Mouse (Mus musculus) common myeloid progenitor, adult 5-6 weeks (primary cell): ENCODE results near the gene Zfp111. TPM values are rescaled to one million over a fixed set of nuclear protein-coding genes. Genes with fewer than 3 reads are reported as not detected.

Experiments
- ATAC-seq: replicated peaks from 2 replicates; pipeline ENCODE4 v1.8.0; 2016; ENCODE audit warnings: low read depth, mild to moderate bottlenecking, moderate TSS enrichment, inconsistent platforms; ENCODE audit not compliant: poor library complexity, severe bottlenecking
- total RNA-seq: library from RNA; stranded (forward); fragments of 200-1000, 187-1606 nt; gene quantifications from 2 replicates; pipeline ENCODE4 v1.2.3, GENCODE M21; 2017

The Zfp111 gene
- total RNA-seq = 12.0 and 26.3 TPM in 2 replicates

DNA sequence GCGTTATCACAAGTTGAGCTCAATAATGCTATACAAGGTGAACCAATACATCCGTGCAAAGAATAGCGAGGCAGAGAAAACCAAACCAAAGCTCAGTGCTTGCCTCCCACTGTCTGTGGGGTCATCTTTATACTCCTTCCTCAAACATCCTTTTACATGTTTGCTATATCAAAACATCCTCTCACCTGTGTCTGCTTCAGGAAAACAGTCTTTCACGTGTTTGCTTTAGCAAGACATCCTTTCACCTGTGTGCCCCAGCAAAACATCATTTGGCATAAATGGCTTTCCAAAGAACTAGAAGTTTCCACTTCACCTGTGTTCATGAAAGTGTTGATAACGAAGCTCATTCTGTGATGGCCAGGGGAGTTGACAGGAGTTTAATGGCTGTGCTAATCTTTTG lies at the start of gene Zfp111:
Gene Zfp111, minus strand, starts transcription at position 101 of the 400 bp plus-strand sequence.
- no peak for ATAC-seq

DNA sequence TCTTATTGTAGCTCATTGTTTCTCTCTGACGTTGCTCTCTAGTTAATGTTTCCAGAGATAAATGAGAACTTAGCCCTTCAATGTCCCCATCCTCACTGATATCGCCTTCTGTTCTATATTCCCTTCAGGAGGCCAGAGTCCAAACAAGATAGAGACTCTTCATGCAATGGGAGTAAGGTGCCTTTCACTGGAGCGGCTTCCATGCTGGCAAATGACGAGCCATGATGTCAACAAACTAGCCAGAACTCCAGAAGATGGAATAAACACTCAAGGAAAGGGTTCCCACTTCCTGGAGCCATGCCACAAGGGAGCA lies 48.7 kb upstream of the Zfp111 start:
- ATAC-seq = no peak

DNA sequence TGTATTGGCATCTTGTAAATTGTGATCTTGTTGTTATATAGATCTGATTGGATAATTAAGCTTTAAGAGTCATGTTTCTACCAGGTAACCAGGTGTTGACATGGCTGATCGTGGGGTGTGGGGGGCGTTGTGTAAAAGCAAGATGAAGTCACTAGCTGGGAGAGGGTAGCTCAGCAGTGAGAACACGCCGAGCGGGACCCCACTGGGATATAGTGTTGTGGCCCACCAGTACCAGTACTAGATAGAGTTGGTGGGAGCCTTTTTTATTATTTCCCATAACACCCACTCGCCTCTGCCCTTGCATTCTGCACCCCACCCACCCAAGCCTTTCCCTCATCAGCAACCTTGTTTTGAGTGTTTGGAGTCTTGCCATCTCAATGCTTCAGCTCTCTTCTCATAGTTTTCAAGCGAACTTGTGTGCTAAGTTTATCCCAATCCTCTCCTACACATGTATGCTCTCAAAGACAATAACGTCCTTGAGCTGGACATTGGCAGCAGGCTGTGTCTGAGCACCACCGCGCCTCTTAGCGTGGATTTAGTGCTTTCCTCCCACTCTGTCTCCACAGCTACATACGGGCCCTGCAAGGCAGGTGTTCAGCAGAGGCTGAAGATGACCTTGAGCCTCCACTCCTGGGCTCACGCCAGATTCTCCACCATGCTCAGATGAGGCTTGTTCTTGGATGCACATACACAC lies 48.2 kb upstream of the Zfp111 start:
- ATAC-seq = no peak

DNA sequence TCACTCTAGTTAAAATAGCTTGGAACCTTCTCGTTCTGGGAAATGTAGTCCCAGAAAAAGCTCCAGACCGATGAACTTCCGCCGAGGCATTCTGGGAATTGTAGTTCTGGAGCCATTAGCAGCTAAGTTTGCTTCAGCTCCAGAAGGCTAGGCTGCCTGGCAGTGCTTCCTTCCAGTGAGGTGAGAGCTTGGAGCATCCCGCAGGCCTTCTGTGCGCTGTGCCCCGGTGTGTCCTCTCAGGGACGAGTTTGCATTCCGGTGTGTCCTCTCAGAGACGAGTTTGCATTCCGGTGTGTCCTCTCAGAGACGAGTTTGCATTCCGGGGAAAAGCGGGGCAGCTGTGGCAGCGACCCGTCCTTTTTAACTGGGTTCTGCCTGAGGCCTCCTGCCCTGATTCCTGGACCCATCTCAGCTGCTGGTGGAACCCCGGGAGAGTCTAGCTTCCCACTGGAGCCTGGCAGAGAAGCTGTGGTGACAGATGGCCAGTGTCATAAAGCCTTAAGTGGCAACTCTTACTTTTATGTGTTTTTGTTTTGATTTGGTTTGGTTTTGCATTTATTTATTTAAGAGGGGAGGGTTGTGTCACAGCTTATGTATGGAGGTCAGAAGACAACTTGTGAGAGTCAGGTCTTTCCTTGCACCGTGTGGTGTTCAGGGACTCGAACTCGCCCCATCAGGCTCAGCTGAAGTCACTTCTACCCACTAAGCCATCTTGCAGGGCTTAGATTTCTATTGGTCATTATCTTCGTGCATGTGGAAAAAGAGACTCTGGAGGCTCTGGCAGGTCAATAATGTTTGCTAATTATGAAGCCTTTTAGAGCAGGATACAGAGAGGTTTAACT lies 43.6 kb upstream of the Zfp111 start, which contains the start of gene Zfp108:
Gene Zfp108, plus strand, starts transcription at position 162 of the 842 bp plus-strand sequence.
- ATAC-seq = peak; percentile 98

DNA sequence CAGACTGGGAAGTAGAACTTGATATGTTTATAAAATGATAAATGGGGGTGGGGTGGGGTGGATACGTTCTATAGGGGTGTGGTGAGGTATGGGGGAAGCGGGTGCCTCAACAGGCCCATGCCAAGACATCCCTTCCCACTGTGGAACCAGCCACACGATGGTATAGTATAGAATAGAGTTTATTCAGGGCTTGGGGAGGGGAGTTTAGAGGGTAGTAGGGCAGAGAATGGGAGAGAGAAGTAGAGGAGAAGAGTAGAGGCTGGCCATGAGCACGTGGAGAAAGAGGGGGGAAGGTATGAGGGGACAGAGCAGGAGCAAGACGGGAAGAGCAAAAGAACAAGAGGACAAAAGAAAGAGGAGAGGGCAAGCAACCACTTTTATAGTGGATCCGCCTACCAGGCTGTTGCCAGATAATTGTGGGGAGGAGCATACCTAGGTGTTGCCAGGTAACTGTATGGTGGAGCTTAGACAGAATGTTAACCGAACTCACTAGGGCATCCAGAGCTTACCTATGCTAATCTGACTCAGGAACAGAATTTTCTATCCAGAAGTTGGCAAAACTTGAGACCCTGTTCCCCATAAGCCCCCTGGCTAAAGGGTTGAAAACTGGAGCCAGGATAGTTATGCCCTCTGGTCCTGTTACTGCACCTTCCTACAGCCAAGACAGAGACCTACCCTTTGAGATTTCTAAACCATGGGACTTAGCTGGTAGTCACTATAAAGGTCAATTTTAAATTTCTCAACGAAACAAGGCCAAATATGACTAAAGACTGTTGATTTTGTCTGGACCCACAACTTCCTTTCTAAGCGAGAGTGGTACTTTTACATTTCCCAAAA lies 42.8 kb upstream of the Zfp111 start:
- peak; percentile 27 for ATAC-seq

DNA sequence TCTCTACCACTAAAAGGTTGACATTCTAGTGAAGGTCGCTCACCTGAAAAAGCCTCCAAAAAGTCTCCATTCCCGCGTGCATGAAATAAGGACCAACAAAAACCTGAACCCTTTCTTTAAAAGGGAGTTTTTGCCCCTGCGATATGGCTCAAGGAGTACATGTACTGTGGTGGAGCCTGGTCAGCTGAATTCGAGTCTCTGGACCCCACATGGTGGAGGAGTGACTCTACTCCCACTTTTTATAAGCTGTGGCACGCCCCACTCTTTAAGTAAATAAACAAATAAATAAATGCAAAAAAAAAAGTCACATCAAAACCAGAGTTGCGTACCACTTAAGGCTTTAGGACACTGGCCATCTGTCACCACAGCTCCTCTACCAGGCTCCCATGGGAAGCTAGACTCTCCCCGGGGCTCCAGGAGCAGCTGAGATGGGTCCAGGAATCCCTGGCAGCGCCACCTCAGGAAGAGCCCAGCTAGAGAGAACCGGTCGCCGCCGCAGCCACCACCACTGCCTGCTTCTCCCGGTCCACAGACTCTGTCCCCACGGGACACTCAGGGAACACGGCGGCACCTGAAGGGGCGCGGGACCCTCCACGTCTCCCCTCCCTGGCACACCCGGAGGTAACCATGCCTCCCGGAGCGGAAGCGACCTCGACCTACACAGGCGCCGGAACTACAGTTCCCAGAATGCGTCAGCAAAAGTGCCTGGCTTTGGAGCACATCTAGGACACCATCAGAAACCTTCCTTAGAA lies 26.0 kb upstream of the Zfp111 start, which contains the start of gene Zfp109:
Gene Zfp109, minus strand, starts transcription at position 521 of the 752 bp plus-strand sequence.
- ATAC-seq = peak; percentile 98

DNA sequence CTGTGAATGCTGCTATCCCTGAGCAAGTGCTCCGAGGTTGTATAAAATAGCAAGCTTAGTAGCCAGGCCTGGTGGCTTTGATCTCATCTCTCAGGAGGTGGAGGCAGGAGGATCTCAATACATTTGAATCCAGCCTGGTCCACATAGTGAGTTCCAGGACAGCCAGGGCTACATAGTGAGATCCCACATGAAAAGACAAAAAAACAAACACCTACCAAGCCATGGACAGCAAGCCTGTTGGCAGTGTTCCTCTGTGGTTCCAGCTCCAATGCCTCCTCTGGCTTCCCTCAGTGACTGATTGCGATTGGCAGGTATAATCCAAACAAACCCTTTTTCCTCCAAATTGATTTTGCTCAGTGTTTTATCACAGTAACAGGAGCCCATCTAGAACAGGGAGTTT lies 947 bp downstream of the Zfp111 start:
- no peak for ATAC-seq

DNA sequence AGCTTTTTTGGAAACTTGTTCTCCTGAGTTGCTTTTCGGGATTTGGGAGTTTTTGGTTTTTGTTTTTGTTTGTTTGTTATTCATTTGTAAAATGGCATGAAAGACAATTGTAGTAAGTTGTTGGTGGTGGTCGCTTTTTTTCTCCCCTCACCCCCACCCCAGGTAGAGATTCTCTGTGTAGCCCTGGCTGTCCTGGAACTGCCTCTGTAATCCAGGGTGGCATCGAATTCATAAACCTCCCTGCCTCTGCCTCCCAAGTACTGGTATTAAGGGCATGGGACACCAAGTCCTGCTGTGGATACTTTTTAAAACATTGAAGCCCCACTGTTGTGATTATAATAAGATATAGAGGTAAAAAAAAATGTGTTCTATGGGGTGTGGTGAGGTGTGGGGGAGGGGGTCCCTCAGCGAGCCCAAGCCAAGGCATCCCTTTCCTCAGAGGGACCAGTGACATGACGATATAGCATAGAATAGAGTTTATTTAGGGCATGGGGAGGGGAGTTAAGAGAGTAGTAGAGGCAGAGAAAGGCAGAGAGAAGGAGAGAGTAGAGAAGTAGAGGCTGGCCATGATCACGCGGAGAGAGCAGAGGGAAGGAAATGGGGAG lies 2.9 kb downstream of the Zfp111 start:
- no peak for ATAC-seq

DNA sequence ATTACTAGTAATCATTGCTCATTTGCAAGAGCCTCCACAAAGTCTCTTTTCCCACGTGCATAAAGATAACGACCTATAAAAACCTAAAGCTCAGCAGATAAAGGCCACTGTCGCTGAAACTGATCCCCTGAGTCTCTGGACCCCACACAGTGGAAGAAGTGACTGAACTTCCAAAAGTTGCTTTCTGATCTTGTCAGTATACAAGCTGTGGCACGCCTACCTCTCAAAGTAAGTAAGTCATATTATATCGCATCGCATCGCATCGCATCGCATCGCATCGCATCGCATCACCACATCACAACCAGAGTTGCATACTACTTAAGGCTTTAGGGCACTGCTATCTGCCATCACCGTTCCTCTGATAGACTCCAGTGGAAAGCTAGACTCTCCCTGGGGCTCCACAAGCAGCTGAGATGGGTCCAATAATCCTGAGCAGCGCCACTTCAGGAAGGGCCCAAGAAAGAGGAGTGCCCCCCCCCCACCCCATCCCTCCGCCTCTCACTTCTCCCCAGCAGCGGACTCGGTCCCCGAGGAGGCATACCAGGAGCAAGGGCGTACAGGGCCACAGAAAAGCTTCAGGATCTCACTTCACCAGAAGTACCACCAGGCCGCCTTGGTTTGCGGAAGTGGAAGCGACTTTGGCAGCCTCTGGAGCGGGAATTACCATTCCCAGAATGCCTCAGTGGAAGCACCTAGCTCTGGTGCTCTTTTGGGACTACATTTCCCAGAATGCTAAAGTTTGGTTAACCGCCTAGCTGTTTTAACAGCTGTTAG lies 3.6 kb downstream of the Zfp111 start:
- ATAC-seq = peak; percentile 99

DNA sequence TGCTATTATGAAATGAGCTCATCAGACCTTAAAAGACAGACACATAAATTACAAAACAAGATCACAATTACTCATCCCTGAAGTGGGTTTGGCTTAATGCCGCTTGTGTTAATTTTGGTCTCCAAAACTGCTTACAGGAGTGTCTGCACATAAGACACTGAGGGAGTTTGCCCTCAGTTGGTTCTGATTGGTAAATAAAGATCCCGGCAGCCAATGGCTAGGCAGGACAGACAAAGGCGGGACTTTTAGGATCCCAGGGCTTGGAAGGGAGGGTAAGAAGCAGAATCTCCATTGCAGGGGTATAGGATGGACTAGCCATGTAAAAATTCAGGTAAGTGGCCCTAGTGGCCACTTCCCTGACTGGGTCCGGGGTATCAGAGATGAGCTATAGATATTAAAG lies 14.3 kb downstream of the Zfp111 start:
- no peak for ATAC-seq

DNA sequence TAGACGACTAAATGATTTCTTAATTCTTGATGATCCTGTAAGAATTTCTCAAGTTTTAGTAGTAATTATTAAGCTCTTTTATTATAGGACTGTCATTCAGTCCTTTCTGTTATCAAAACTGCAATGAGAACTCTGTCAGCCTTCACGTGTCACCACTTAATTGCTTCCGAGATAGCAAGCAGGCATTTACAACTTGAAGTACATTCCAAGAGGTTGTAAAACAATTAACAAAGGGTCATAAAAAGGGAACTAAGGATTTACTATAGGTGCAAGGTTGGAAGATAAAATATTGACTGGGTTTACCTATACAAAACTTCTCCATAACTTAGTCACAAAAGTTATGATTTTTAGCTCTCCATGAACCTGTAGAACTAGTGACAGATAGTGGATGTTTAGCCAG lies 18.1 kb downstream of the Zfp111 start:
- no peak for ATAC-seq

DNA sequence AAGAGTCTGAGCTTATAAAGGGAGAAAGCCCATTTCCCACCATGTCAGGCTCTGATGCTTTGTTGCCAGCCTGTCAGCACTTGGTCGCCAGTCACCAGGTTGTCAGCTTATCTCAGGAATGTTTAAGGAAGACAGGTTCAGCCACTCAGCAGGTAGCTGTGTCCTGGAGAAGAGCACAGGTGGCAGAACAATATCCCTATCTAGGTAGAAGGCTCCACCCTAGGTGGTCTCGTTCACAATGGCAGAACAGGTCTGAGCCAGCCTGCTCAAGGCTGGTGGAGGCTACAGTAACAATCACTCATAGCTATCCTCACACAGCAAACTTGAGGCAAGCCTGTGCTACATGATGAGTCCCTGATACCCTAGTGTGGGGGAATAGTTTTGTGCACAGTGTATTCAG lies 19.9 kb downstream of the Zfp111 start:
- ATAC-seq = no peak

DNA sequence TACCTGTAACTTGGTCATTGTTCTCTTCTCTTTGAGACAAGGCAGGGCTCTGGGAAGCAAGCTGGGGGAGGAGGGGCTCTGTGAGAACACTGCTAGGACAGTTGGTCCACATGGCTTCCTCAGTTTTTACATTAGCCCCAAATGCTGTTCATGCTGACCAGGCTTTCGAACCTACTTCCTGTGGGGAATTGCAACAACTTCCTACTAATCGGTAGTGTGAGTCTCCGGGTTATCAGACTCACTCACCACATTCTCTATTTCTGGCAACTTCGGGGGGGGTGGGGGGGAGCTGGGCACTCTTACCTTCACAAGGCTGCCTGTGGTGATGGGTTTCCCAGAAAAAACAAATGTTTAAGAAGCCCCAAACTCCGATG lies 21.7 kb downstream of the Zfp111 start:
- peak; percentile 75 for ATAC-seq

DNA sequence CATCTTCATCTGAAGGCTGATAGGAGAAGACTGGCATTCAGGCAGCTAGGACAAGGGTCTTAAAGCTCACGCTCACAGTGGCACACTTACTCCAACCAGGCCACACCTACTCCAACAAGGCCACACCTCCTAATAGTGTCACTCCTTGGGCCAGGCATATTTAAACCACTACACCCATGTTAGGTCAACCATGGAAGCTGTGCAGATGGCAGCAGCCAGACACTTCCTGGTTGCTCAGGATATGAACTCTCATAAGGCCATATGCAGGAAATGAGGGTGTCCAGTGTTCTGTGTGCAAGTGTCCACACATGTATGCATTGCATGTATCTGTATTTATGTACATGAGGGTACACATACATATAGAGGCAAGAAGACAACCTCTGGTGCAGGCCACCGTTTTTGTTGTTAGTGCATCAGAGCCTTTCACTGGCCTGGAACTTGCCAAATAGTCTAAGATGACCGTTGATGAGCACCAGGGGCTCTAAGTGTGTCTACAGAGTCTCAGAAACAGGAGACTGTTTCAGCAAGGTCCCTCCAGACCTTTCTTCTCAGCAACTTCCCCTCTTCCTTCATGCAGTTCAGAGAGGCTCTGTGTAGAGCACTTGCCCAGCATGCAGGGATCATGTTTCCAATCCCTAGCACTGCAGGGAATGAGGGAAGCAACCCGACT lies 22.2 kb downstream of the Zfp111 start:
- peak; percentile 42; the same call in 1 of the 2 replicates for ATAC-seq

DNA sequence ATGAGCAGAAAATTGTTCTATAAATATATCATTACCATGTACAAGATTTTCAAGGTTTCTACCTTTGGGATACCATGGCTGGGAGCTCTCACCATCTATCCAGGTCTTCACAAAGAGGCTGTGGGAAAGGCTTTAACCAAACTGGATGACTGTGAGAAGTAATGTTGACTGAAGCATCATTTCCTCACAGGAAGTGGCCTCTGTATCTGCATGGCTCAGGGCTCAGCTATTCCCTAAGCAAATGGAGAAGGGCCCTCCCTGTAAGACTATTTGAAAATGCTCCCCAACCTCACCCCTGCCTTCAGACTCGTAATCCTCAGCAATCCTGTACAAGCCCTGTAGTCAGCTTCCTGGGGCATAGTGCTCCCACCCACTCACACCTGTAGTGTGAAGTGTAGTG lies 23.6 kb downstream of the Zfp111 start:
- ATAC-seq = peak; percentile 60

DNA sequence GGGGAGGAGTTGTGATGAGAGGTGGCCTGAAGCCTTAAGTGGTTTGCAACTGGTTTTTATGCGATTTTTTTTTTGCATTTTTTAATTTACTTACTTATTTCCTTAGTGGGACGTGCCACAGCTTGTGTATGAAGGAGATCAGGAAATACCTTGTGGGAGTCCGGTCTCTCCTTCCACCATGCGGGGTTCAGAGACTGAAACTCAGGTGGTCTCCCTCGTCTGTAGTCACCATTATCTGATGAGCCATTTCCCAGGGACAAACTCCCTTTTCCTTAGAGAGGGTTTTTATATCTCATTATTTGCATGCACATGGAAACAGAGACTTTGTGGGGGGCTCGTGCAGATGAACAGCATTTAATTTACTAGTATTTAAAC lies 35.9 kb downstream of the Zfp111 start:
- peak; percentile 16; the same call in 1 of the 2 replicates for ATAC-seq

DNA sequence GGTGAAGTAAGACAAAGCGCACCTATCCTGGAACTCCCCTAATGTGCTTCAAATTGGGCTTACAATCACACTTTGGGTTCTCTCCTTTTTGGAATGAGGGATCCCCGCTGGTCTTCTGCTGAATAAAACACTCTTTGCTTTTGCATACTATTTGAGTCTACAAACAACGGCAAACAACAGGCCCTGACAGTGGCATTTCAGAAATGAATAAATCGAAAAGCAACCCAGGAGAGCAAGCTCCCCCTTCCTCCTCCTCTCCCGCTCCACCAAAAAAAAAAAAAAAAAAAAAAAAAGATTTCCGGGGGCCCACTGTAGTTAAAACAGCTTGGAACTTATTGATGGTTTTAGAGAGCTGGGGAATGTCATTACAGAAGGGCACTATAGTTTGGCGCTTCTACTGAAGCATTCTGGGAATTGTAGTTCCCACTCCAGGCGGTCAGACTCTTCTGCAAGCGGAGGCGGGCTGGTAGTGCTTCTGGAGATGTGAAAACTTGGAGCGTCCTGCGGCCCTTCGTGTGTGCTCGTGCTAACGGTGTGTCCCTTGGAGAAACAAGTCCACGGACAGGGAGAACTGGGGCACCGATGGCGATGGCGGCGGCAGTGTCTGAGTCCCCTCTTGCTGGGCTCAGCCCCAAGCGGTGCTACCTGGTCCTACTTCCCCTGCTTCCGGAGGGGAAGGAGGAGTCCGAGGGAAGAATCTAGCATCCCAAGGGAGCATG lies 36.5 kb downstream of the Zfp111 start, which contains the start of gene Zfp114:
Gene Zfp114, plus strand, starts transcription at position 443 of the 719 bp plus-strand sequence.
- ATAC-seq = peak; percentile 94

DNA sequence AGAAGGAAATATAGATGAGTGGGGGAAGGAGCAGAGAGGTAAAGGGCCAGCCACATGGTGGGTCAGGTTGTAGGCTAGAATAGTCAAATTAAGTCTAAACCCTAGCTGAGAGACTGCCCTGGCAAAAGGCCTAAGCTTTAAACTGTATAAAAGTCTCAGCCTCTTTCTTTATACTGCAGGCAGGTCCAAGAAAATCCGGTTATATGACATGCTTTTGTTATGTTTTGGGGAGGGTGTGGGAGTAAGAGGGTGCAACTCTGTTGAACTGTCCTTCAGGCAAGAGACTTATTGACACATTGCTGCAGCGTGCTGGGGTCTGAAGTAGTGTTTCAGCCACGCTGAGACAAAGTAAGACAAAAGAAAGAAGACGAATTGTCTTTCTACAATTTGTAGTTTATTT lies 39.1 kb downstream of the Zfp111 start:
- ATAC-seq = no peak
